Mouse (Mus musculus) thymus, postnatal 4 days (tissue): ENCODE data around the gene Emid1.

ENCODE experiments used
- DNase-seq: peaks from one replicate; pipeline ENCODE4 v3.0.0; 2021

Emid1 gene

GRCm38 (mm10) chr11:5151680-5152337 is at the start of gene Emid1:
Gene Emid1 (minus strand): TSS chr11:5152257.
- DNase-seq: peak; percentile 81

- DNase-seq: no peak
These were observed 47.8 kb upstream of the Emid1 start for GRCm38 (mm10) chr11:5199879-5200278.

GRCm38 (mm10) chr11:5197068-5197467 is 45.0 kb upstream of the Emid1 start:
- DNase-seq: no peak

- DNase-seq: no peak
These were observed 44.5 kb upstream of the Emid1 start for GRCm38 (mm10) chr11:5196583-5196982.

- no peak for DNase-seq
These were observed 41.5 kb upstream of the Emid1 start for GRCm38 (mm10) chr11:5193576-5193881.

GRCm38 (mm10) chr11:5192840-5193575 is 41.0 kb upstream of the Emid1 start:
- no peak for DNase-seq

GRCm38 (mm10) chr11:5192084-5192516 is 40.0 kb upstream of the Emid1 start:
- DNase-seq: no peak

- no peak for DNase-seq
These were observed 37.3 kb upstream of the Emid1 start for GRCm38 (mm10) chr11:5189239-5189933.

GRCm38 (mm10) chr11:5188170-5188569 is 36.1 kb upstream of the Emid1 start:
- no peak for DNase-seq

GRCm38 (mm10) chr11:5184832-5185231 is 32.8 kb upstream of the Emid1 start:
- DNase-seq: no peak

- DNase-seq: peak; percentile 60
These were observed 32.2 kb upstream of the Emid1 start for GRCm38 (mm10) chr11:5184250-5184649.

- DNase-seq: no peak
These were observed 30.8 kb upstream of the Emid1 start for GRCm38 (mm10) chr11:5182870-5183269.

GRCm38 (mm10) chr11:5181850-5182404 is 29.9 kb upstream of the Emid1 start:
- peak; percentile 98 for DNase-seq

GRCm38 (mm10) chr11:5179391-5179790 is 27.3 kb upstream of the Emid1 start:
- peak; percentile 56 for DNase-seq

- DNase-seq: peak; percentile 76
These were observed 25.1 kb upstream of the Emid1 start for GRCm38 (mm10) chr11:5177171-5177570.

- peak; percentile 61 for DNase-seq
These were observed 24.6 kb upstream of the Emid1 start for GRCm38 (mm10) chr11:5176685-5177084.

- DNase-seq: no peak
These were observed 23.8 kb upstream of the Emid1 start for GRCm38 (mm10) chr11:5175866-5176265.

- DNase-seq: no peak
These were observed 23.1 kb upstream of the Emid1 start for GRCm38 (mm10) chr11:5175141-5175540.

- no peak for DNase-seq
These were observed 20.8 kb upstream of the Emid1 start for GRCm38 (mm10) chr11:5172861-5173260.

GRCm38 (mm10) chr11:5167311-5167710 is 15.3 kb upstream of the Emid1 start:
- no peak for DNase-seq

GRCm38 (mm10) chr11:5165471-5165916 is 13.4 kb upstream of the Emid1 start:
- DNase-seq: no peak

- peak; percentile 56 for DNase-seq
These were observed 12.3 kb upstream of the Emid1 start for GRCm38 (mm10) chr11:5164310-5164709.

GRCm38 (mm10) chr11:5163421-5163820 is 11.4 kb upstream of the Emid1 start:
- no peak for DNase-seq
